Mouse (Mus musculus) myocyte (in vitro differentiated cells): ENCODE measurements around the gene Nhsl2.

ENCODE experiments used
- E2F4 ChIP-seq: IDR thresholded peaks from one replicate; pipeline ENCODE4 v1.6.1; 2011; ENCODE audit warnings: mild to moderate bottlenecking, control low read depth, moderate library complexity; ENCODE audit not compliant: insufficient read depth
- MYOG ChIP-seq, 3 experiments: IDR thresholded peaks; one replicate each; pipeline ENCODE4 v1.6.1; 2011; ENCODE audit warnings: control low read depth in 2 of 3, low read depth in 2 of 3, mild to moderate bottlenecking in 2 of 3; ENCODE audit not compliant: insufficient read length in 2 of 3, control insufficient read depth in 1 of 3, insufficient read depth in 1 of 3
- POLR2A ChIP-seq: IDR thresholded peaks from one replicate; pipeline ENCODE4 v1.6.1; 2011; ENCODE audit warnings: low read depth, mild to moderate bottlenecking, control low read depth, moderate library complexity; ENCODE audit not compliant: insufficient read length
- POLR2AphosphoS2 ChIP-seq: IDR thresholded peaks from one replicate; pipeline ENCODE4 v1.6.1; 2011; ENCODE audit warnings: low read depth, control low read depth; ENCODE audit not compliant: insufficient read length
- TCF3 ChIP-seq: IDR thresholded peaks from one replicate; pipeline ENCODE4 v1.6.1; 2011; ENCODE audit warnings: low read depth, control low read depth; ENCODE audit not compliant: insufficient read length
- USF1 ChIP-seq: IDR thresholded peaks from one replicate; pipeline ENCODE4 v1.6.1; 2011; ENCODE audit warnings: low read depth, mild to moderate bottlenecking, control low read depth, moderate library complexity

GRCm38 (mm10) chrX:101902597-101902996 lies 53.4 kb downstream of the Nhsl2 start:
- TF ChIP-seq MYOG (IDR thresholded peaks at IDR 0.05; ENCODE audit: control insufficient read depth in 1 of 3, insufficient read depth in 1 of 3, insufficient read length in 2 of 3, low read depth in 2 of 3) = no peak
- TF ChIP-seq POLR2A = no peak
- TF ChIP-seq POLR2AphosphoS2 = no peak
- no peak for TF ChIP-seq USF1
- no peak for TF ChIP-seq TCF3
- TF ChIP-seq E2F4 = no peak
